Mouse (Mus musculus) kidney, embryonic 14.5 days (tissue): Measurements from ENCODE around the gene Pdzd2. TPM values are rescaled to one million over a fixed set of nuclear protein-coding genes. Genes with fewer than 3 reads are reported as not detected.
A peak's percentile ranks its signal among the peaks of the same experiment; 100 is the strongest.

Experiments
- ATAC-seq: fragments of 200-750 bp; cut with Nextera tagmentation; 2 replicates; pipeline ENCODE4 v1.8.0; 2017; ENCODE audit warnings: moderate number of reproducible peaks, mild to moderate bottlenecking, moderate TSS enrichment, moderate library complexity; ENCODE audit not compliant: low FRiP score, low TSS enrichment
- H3K27ac ChIP-seq: fragments of 300-500 bp; sonication (generic); 2 replicates; pipeline ENCODE4 v1.5.1; 2014; ENCODE audit warnings: low read depth, mild to moderate bottlenecking, low read length, moderate library complexity, mixed read lengths
- H3K27me3 ChIP-seq: fragments of 300-500 bp; sonication (generic); 2 replicates; pipeline ENCODE4 v1.6.1; 2014; ENCODE audit warnings: mild to moderate bottlenecking, low read length; ENCODE audit not compliant: control insufficient read depth, insufficient read depth
- H3K36me3 ChIP-seq: fragments of 300-500 bp; sonication (generic); 2 replicates; pipeline ENCODE4 v1.6.1; 2014; ENCODE audit warnings: low read length, mixed read lengths; ENCODE audit not compliant: control insufficient read depth, insufficient read depth
- H3K4me1 ChIP-seq: fragments of 300-500 bp; sonication (generic); 2 replicates; pipeline ENCODE4 v1.6.1; 2014; ENCODE audit warnings: low read length, mixed read lengths; ENCODE audit not compliant: control insufficient read depth, insufficient read depth
- H3K4me2 ChIP-seq: fragments of 300-500 bp; sonication (generic); replicated peaks from 2 replicates; pipeline ENCODE4 v1.6.1; 2014; ENCODE audit warnings: low read depth, mild to moderate bottlenecking, low read length
- H3K4me3 ChIP-seq: fragments of 300-500 bp; sonication (generic); 2 replicates; pipeline ENCODE4 v1.5.1; 2014; ENCODE audit warnings: mild to moderate bottlenecking, low read length
- H3K9ac ChIP-seq: fragments of 300-500 bp; sonication (generic); 2 replicates; pipeline ENCODE4 v1.6.1; 2014; ENCODE audit warnings: low read depth, mild to moderate bottlenecking, low read length, moderate library complexity
- H3K9me3 ChIP-seq: fragments of 300-500 bp; sonication (generic); 2 replicates; pipeline ENCODE4 v1.6.1; 2016; ENCODE audit warnings: low read length; ENCODE audit not compliant: control insufficient read depth
- WGBS: fragments of 180-500 bp; shearing (Covaris S2); extraction: QIAGEN DNeasy Blood & Tissue Kit; methylation state at CpG from one replicate; pipeline ENCODE4 v1.1.7; 2014; 5-methylcytosine and 5-hydroxymethylcytosine counted together
- polyA plus RNA-seq: library from polyadenylated mRNA; unstranded; fragments of >200 nt; fragmentation: Nextera tagmentation; extraction: Ambion mirVana; gene quantifications from 2 replicates; pipeline ENCODE4 v1.2.1, GENCODE M21; 2014

Gene Pdzd2
- polyA plus RNA-seq, 1 experiment from 2014 or later, result 43.7 TPM

DNA sequence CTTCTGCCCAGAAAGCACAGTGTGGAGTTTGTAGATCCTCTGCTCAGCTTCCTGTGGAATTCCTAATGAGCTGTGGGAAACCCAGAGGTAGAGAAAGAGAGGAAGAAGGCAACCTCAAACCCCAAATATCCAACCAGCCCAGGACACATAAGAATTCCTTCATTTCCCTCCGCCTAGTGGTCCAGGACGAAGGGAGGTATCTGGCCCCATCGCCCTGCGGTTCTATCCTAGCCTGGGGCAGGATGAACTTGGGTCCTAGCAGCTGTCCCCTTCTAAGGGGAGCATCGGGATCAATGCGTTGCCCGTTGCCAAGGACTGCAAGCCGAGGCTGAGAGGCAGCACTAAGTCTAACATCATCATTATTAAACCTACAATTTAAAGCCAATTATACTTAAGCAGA lies 104.8 kb downstream of the Pdzd2 start:
- no peaks in the 10 kb centered on the region for H3K27me3 ChIP-seq
- H3K9me3 ChIP-seq, result no peaks in the 10 kb centered on the region
- H3K27ac ChIP-seq, result no peak overlapping the region
- no peak for ATAC-seq
- H3K4me1 ChIP-seq, result peaks cover 7% of the 10 kb centered on the region
- H3K4me3 ChIP-seq, result no peak overlapping the region
- 87% methylated on average over 8 of the region's 8 CpGs for WGBS
- no peak overlapping the region for H3K4me2 ChIP-seq
- no peaks in the 10 kb centered on the region for H3K36me3 ChIP-seq
- no peak overlapping the region for H3K9ac ChIP-seq

GRCm38 (mm10) chr15:12629164-12629563 lies 110.6 kb downstream of the Pdzd2 start:
- Histone ChIP-seq H3K27ac (no peak overlapping the region), H3K9ac (no peak overlapping the region), H3K4me3 (no peak overlapping the region), H3K9me3 (no peaks in the 10 kb centered on the region), H3K36me3 (no peaks in the 10 kb centered on the region), H3K4me2 (no peak overlapping the region), H3K27me3 (no peaks in the 10 kb centered on the region), H3K4me1 (peaks cover 4% of the 10 kb centered on the region)
- no peak for ATAC-seq
- WGBS, result 85% methylated on average over 7 of the region's 7 CpGs

DNA sequence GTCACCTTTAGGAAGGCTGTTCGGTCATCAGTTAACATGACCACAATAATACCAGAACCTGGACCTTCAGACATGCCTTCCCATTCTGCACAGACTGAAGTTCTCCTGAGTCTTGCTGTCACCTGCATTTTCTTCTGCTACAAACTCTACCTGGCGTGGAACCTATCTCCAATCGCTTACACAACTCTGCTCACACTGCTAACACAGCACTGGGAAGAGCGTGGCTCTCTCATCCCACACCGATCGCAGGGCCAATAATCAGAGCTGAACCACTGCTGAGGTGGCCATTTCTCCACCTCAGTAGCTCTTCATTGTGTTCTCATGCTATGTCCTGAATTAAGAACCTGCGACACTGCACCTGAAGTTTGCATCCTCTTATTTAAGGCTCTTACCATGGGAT lies 111.3 kb downstream of the Pdzd2 start:
- 94% methylated on average over 7 of the region's 7 CpGs for WGBS
- ATAC-seq, result no peak

DNA sequence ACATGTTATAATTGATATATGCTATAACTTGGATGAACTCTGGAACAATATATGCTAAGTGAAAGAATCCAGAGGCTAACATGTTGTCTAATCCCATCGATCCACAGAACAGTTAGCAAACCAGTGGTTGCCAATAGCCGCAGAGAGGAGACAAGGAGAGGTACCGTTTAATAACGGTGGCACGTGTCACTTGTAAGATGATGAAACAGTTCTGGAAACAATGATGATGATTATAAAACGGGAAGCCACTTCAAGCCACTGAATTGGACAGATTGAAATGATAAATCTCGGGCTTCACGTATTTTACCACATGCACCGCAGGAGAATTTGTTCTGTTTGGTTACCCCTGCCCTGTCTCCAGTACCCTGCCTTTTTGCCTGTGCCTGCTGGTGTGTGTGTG lies 112.8 kb downstream of the Pdzd2 start:
- no peaks in the 10 kb centered on the region for H3K27me3 ChIP-seq
- 94% methylated on average over 9 of the region's 9 CpGs for WGBS
- H3K36me3 ChIP-seq, result no peaks in the 10 kb centered on the region
- no peak overlapping the region for H3K4me2 ChIP-seq
- no peak overlapping the region for H3K4me3 ChIP-seq
- no peak for ATAC-seq
- no peak overlapping the region for H3K9ac ChIP-seq
- no peaks in the 10 kb centered on the region for H3K9me3 ChIP-seq
- H3K27ac ChIP-seq, result no peak overlapping the region
- peaks cover 7% of the 10 kb centered on the region for H3K4me1 ChIP-seq

More for the DNA sequence above, 111.3 kb downstream of the Pdzd2 start:
- Histone ChIP-seq H3K4me1 (peaks cover 3% of the 10 kb centered on the region), H3K27ac (no peak overlapping the region), H3K9ac (no peak overlapping the region), H3K36me3 (no peaks in the 10 kb centered on the region), H3K4me3 (no peak overlapping the region), H3K4me2 (no peak overlapping the region), H3K9me3 (no peaks in the 10 kb centered on the region), H3K27me3 (no peaks in the 10 kb centered on the region)

DNA sequence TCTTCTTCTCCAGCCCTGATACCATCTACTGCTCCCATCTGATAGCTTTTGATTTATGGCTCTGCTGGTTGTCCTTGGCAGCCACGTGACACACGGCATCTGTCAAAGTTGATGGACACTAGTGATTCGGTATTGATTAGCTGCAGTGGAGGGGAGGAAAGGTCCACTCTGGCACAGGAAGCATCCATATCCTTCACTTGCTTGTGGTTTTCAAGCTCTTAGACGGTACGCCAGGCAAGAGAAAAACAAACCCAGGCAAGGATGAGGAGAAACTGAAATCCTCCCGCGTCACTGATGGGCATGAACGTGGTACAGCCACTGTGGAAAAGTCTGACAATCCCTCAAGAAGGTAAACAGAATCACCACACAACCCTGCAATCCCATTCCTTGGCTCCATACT lies 113.6 kb downstream of the Pdzd2 start:
- Histone ChIP-seq H3K4me3 (no peak overlapping the region), H3K4me2 (no peak overlapping the region), H3K27ac (no peak overlapping the region), H3K9ac (no peak overlapping the region), H3K4me1 (peaks cover 9% of the 10 kb centered on the region; the same call in 1 of the 2 replicates), H3K9me3 (no peaks in the 10 kb centered on the region), H3K27me3 (no peaks in the 10 kb centered on the region), H3K36me3 (no peaks in the 10 kb centered on the region)
- 70% methylated on average over 8 of the region's 8 CpGs for WGBS
- no peak for ATAC-seq

DNA sequence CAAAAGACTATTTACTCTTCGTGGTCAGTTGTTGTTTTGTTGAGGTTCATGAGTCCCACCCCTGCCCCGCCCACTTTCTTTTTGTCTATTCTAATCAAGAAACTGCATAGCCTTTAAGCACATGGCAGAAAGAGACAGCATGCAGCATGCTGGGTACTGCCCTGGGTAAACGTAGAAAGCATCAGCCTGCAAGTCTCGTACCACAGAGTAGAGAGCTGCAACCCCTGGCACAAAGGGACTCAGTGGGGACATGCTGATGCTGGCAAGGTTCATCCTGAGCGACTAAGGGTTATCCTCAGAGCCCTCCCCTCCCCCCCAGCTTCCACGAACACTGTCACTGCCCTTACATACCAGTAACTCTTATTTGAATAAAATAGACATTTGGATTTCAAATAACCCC lies 114.2 kb downstream of the Pdzd2 start:
- no peak for ATAC-seq
- Histone ChIP-seq H3K4me2 (no peak overlapping the region), H3K36me3 (no peaks in the 10 kb centered on the region), H3K9ac (no peak overlapping the region), H3K27me3 (no peaks in the 10 kb centered on the region), H3K27ac (no peak overlapping the region), H3K4me3 (no peak overlapping the region), H3K9me3 (no peaks in the 10 kb centered on the region), H3K4me1 (0 out of 2 replicates have a peak, but pooled peaks cover 6% of the 10 kb centered on the region)
- WGBS, result 61% methylated on average over 6 of the region's 6 CpGs

DNA sequence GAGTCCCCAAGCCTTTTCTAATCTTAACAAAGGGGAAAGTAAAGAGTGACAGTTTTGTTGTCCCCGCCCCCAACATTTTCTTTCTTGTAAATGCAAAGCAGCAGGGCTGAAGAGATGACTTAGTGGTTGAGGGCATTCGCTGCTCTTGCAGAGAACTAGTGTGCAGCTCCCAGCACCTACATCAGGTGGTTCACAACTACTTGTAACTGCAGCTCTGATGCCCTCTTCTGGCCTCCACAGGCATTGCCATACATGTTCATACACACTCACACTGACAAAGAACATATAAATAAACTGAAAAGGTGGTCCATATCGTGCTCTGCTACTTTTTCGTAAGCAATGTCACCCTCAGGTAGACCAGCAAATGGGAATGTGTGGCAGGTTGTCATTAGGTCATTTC lies 116.2 kb downstream of the Pdzd2 start:
- Histone ChIP-seq H3K27ac (no peak overlapping the region), H3K36me3 (no peaks in the 10 kb centered on the region), H3K27me3 (no peaks in the 10 kb centered on the region), H3K4me3 (no peak overlapping the region), H3K4me1 (0 out of 2 replicates have a peak, but pooled peaks cover 6% of the 10 kb centered on the region), H3K9ac (no peak overlapping the region), H3K4me2 (no peak overlapping the region), H3K9me3 (no peaks in the 10 kb centered on the region)
- 94% methylated on average over 4 of the region's 4 CpGs for WGBS
- no peak for ATAC-seq

GRCm38 (mm10) chr15:12622701-12623100 lies 117.0 kb downstream of the Pdzd2 start:
- Histone ChIP-seq H3K9ac (no peak overlapping the region), H3K9me3 (no peaks in the 10 kb centered on the region), H3K4me1 (0 out of 2 replicates have a peak, but pooled peaks cover 6% of the 10 kb centered on the region), H3K27ac (no peak overlapping the region), H3K4me2 (no peak overlapping the region), H3K4me3 (no peak overlapping the region), H3K27me3 (no peaks in the 10 kb centered on the region), H3K36me3 (no peaks in the 10 kb centered on the region)
- 88% methylated on average over 5 of the region's 5 CpGs for WGBS
- no peak for ATAC-seq

DNA sequence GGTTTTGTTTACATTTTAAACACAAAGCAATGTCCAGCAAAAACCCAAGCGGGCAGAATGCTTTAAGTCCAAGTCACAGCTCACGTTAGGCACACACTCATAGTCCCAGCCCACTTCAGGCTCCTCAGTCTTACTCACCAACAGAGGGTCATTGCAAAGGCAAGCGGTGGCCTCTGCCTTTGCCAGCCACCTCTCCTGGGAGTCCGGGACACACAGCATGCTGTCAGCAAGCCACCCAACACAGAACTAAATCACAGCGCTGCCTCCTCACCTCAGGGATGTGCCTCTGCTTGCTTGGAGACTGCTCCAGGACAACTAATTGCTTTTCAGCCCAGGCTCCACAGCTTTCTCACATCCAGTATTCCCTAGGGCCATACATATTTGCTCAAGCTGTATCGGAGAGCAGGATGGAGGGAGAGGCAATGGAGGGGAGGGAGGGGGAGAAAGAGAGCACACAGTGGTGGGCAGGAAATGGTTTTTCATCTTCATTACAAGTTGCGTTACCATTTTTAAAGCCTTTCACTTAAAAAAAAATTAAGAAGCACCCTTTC lies 117.6 kb downstream of the Pdzd2 start:
- Histone ChIP-seq H3K4me3 (peak overlapping the region; percentile 12; the same call in 1 of the 2 replicates), H3K9me3 (no peaks in the 10 kb centered on the region), H3K4me2 (0 out of 2 replicates have a peak overlapping the region, but pooled peaks have one; percentile 8), H3K9ac (no peak overlapping the region), H3K27ac (0 out of 2 replicates have a peak overlapping the region, but pooled peaks have one; percentile 42), H3K27me3 (no peaks in the 10 kb centered on the region), H3K36me3 (no peaks in the 10 kb centered on the region), H3K4me1 (0 out of 2 replicates have a peak, but pooled peaks cover 6% of the 10 kb centered on the region)
- ATAC-seq, result peak; percentile 77; the same call in 1 of the 2 replicates
- WGBS, result 55% methylated on average over 7 of the region's 7 CpGs
